Mouse (Mus musculus): Measurements from ENCODE around the gene Slc23a4. TPM values are rescaled to one million over a fixed set of nuclear protein-coding genes. Genes with fewer than 3 reads are reported as not detected.
A peak's percentile ranks its signal among the peaks of the same experiment; 100 is the strongest.

Gene Slc23a4
- polyA plus RNA-seq, 1 experiment from 2014 or later: 0.21 TPM

DNA sequence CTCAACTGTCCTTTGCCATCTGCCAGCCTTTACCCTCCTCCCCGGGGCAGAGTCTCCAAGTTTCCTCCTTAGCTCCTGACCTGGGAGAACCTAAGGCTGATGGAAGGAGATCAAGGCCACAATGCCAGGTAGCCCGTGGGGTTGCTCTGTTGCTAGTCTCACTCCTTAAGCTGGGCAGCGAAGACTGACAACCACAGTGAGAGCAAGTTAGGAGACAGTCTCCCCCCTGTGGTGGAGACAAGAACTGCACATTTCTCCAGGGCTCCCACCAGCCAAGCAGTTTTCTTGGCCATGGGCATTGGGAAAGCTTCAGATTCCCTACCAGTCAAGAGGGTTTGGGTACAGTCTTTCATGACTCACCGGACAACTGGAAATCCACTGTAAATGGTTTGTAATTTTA lies 61.0 kb downstream of the Slc23a4 start:
- ATAC-seq (replicated peaks; ENCODE audit: low FRiP score, low read depth) (0 out of 2 replicates have a peak, but pooled peaks have one; percentile 52), DNase-seq (ENCODE audit: low spot score) (peak; percentile 77)
- Histone ChIP-seq H3K4me3 (replicated peaks; ENCODE audit: low read depth, low read length) (no peak overlapping the region), H3K4me2 (ENCODE audit: low read length) (no peak overlapping the region), H3K27ac (no peak overlapping the region), H3K27me3 (ENCODE audit: insufficient read depth, low read length) (no peaks in the 10 kb centered on the region), H3K9me3 (replicated peaks; ENCODE audit: low read length) (no peaks in the 10 kb centered on the region), H3K4me1 (replicated peaks; ENCODE audit: insufficient read depth, low read length) (no peaks in the 10 kb centered on the region), H3K9ac (ENCODE audit: low read depth, low read length) (no peak overlapping the region), H3K36me3 (ENCODE audit: insufficient read depth, low read length) (no peaks in the 10 kb centered on the region)
- WGBS: 48% methylated on average over 4 of the region's 4 CpGs
- peak; percentile 87 for TF ChIP-seq CTCF (IDR thresholded peaks at IDR 0.05; ENCODE audit: low read depth)

DNA sequence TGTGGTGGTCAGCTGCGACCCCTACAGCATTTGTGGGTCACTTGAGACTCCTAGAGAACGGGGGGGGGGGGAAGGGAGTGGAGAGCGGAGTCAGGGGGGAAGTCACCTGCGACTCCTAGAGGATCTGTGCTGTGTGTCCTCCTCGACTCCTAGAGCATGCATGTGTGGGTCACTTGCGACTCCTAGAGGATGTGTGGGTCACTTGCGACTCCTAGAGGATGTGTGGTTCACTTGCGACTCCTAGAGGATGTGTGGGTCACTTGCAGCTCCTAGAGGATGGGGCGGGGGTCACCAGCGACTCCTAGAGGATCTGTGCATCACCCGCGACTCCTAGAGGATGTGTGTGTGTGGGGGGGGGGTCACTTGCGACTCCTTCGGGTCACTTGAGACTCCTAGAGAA lies 66.3 kb downstream of the Slc23a4 start:
- ATAC-seq (replicated peaks; ENCODE audit: low FRiP score, low read depth): peak; percentile 81
- no peak overlapping the region for H3K4me3 ChIP-seq (replicated peaks; ENCODE audit: low read depth, low read length)
- no peaks in the 10 kb centered on the region for H3K4me1 ChIP-seq (replicated peaks; ENCODE audit: insufficient read depth, low read length)
- H3K4me2 ChIP-seq (ENCODE audit: low read length): no peak overlapping the region
- no peaks in the 10 kb centered on the region for H3K9me3 ChIP-seq (replicated peaks; ENCODE audit: low read length)
- H3K27ac ChIP-seq: no peak overlapping the region
- H3K36me3 ChIP-seq (ENCODE audit: insufficient read depth, low read length): no peaks in the 10 kb centered on the region
- peak; percentile 91 for TF ChIP-seq CTCF (IDR thresholded peaks at IDR 0.05; ENCODE audit: low read depth)
- H3K27me3 ChIP-seq (ENCODE audit: insufficient read depth, low read length): no peaks in the 10 kb centered on the region
- H3K9ac ChIP-seq (ENCODE audit: low read depth, low read length): no peak overlapping the region
- 58% methylated on average over 14 of the region's 14 CpGs for WGBS
- peak; percentile 72 for DNase-seq (ENCODE audit: low spot score)

DNA sequence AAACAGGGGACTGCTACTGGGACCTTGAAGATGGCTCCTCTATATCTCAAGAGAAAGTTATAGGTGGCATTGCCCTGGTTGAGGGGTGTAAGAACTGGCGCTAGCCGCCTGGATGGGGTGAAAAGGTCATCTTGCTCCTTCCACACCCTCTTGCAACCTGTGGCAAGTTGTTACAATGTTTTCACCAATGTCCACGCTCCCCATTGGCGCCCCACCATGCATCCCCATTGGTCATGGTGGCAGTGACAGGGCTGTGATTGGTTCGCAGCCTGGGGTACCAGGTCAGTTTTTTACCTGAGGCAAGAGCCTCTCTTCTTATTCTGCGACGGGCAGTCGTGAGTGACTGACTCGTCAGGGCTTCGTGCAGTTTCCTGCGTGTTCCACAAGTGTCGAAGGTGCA lies 67.6 kb downstream of the Slc23a4 start:
- H3K27me3 ChIP-seq (ENCODE audit: insufficient read depth, low read length): no peaks in the 10 kb centered on the region

DNA sequence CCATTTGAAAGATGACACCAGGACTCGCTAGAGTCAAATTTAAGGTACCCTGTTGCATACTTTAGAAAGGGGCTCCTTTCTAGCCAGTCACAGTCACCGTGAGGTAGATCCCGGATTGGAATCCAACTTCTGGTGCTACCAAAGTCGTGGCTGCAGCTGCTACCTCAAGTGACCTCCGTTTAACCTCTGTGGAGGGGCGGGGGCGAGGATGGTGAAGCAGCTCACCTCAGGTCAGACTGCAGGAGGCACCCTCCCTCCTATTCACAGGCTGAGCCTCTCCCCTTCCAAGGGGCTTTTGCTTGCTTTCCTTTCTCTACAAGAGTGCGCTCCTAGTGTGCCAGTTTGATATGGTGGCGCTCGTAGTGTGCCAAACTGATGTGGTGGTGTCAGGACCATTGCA lies 68.2 kb downstream of the Slc23a4 start, which contains the start of gene Stra8:
TSS of gene Stra8 (plus strand) at position 208 of the 400 bp plus-strand sequence.
- H3K27ac ChIP-seq: no peak within 1 kb of the TSS
- H3K9ac ChIP-seq (ENCODE audit: low read depth, low read length): no peak within 1 kb of the TSS
- H3K4me2 ChIP-seq (ENCODE audit: low read length): no peak within 1 kb of the TSS
- H3K36me3 ChIP-seq (ENCODE audit: insufficient read depth, low read length): no peaks in the 10 kb centered on the region
- no peaks in the 10 kb centered on the region for H3K4me1 ChIP-seq (replicated peaks; ENCODE audit: insufficient read depth, low read length)
- WGBS: 55% methylated on average over 10 of the region's 10 CpGs
- DNase-seq (ENCODE audit: low spot score) (no peak), ATAC-seq (replicated peaks; ENCODE audit: low FRiP score, low read depth) (no peak)
- no peak for TF ChIP-seq CTCF (IDR thresholded peaks at IDR 0.05; ENCODE audit: low read depth)
- H3K4me3 ChIP-seq (replicated peaks; ENCODE audit: low read depth, low read length): no peak within 1 kb of the TSS
- no peaks in the 10 kb centered on the region for H3K27me3 ChIP-seq (ENCODE audit: insufficient read depth, low read length)
- H3K9me3 ChIP-seq (replicated peaks; ENCODE audit: low read length): no peaks in the 10 kb centered on the region

More for the DNA sequence above, 67.6 kb downstream of the Slc23a4 start:
- no peak overlapping the region for H3K4me3 ChIP-seq (replicated peaks; ENCODE audit: low read depth, low read length)
- H3K4me1 ChIP-seq (replicated peaks; ENCODE audit: insufficient read depth, low read length): no peaks in the 10 kb centered on the region
- H3K36me3 ChIP-seq (ENCODE audit: insufficient read depth, low read length): no peaks in the 10 kb centered on the region
- no peak overlapping the region for H3K27ac ChIP-seq
- WGBS: 93% methylated on average over 12 of the region's 12 CpGs
- no peak overlapping the region for H3K9ac ChIP-seq (ENCODE audit: low read depth, low read length)
- no peak overlapping the region for H3K4me2 ChIP-seq (ENCODE audit: low read length)
- DNase-seq (ENCODE audit: low spot score) (no peak), ATAC-seq (replicated peaks; ENCODE audit: low FRiP score, low read depth) (no peak)
- no peak for TF ChIP-seq CTCF (IDR thresholded peaks at IDR 0.05; ENCODE audit: low read depth)
- H3K9me3 ChIP-seq (replicated peaks; ENCODE audit: low read length): no peaks in the 10 kb centered on the region

DNA sequence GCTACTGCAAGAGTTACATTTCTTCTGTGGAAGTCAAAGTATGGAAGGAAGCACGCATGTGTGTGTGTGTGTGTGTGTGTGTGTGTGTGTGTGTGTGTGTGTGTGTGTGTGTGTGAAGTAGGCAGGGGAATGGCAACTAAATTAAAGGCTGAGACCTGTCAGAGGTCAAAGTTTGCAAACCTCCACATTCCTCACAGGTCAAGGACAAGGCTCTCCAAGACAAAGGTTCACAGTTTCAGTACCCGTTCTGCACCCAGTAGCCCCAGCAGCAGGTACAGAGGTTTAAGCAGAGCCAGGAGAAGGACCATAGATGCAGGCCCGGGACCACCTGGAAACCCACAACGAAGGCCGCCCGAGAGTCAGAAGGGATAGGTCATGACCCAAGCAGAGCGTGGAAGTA lies 69.1 kb downstream of the Slc23a4 start:
- Histone ChIP-seq H3K4me1 (replicated peaks; ENCODE audit: insufficient read depth, low read length) (no peaks in the 10 kb centered on the region), H3K4me2 (ENCODE audit: low read length) (no peak overlapping the region), H3K27ac (no peak overlapping the region), H3K9ac (ENCODE audit: low read depth, low read length) (no peak overlapping the region), H3K36me3 (ENCODE audit: insufficient read depth, low read length) (no peaks in the 10 kb centered on the region), H3K27me3 (ENCODE audit: insufficient read depth, low read length) (no peaks in the 10 kb centered on the region), H3K4me3 (replicated peaks; ENCODE audit: low read depth, low read length) (no peak overlapping the region), H3K9me3 (replicated peaks; ENCODE audit: low read length) (no peaks in the 10 kb centered on the region)
- ATAC-seq (replicated peaks; ENCODE audit: low FRiP score, low read depth): no peak
- WGBS: 60% methylated on average over 7 of the region's 7 CpGs
- no peak for DNase-seq (ENCODE audit: low spot score)
- no peak for TF ChIP-seq CTCF (IDR thresholded peaks at IDR 0.05; ENCODE audit: low read depth)

DNA sequence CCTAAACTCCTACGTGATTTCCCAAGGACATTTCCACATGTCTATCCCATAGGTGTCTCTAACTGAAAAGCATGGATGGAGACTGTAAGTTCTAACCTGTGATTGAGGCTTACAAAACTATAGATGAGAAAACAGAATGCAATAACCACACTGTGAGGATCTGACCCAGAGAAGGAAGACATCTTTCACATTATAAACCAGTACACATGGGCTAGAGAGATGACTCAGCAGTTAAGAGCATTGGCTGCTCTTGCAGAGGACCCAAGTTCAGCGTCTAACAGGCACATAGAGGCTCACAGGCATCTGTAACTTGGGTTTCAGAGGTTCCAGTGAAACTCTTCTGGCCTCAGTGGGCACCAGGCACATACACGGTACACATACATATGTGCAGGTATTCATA lies 73.7 kb downstream of the Slc23a4 start:
- Histone ChIP-seq H3K4me1 (replicated peaks; ENCODE audit: insufficient read depth, low read length) (no peaks in the 10 kb centered on the region), H3K9me3 (replicated peaks; ENCODE audit: low read length) (no peaks in the 10 kb centered on the region), H3K27me3 (ENCODE audit: insufficient read depth, low read length) (no peaks in the 10 kb centered on the region), H3K4me2 (ENCODE audit: low read length) (no peak overlapping the region), H3K27ac (no peak overlapping the region), H3K9ac (ENCODE audit: low read depth, low read length) (no peak overlapping the region), H3K36me3 (ENCODE audit: insufficient read depth, low read length) (no peaks in the 10 kb centered on the region), H3K4me3 (replicated peaks; ENCODE audit: low read depth, low read length) (no peak overlapping the region)
- ATAC-seq (replicated peaks; ENCODE audit: low FRiP score, low read depth) (no peak), DNase-seq (ENCODE audit: low spot score) (no peak)
- WGBS: 86% methylated on average over 3 of the region's 3 CpGs
- TF ChIP-seq CTCF (IDR thresholded peaks at IDR 0.05; ENCODE audit: low read depth): no peak
